Mouse (Mus musculus): Measurements from ENCODE around the gene Slc48a1. TPM values are rescaled to one million over a fixed set of nuclear protein-coding genes. Genes with fewer than 3 reads are reported as not detected.

Gene Slc48a1
- polyA plus RNA-seq, 1 experiment from 2014 or later: 41.6 TPM

DNA sequence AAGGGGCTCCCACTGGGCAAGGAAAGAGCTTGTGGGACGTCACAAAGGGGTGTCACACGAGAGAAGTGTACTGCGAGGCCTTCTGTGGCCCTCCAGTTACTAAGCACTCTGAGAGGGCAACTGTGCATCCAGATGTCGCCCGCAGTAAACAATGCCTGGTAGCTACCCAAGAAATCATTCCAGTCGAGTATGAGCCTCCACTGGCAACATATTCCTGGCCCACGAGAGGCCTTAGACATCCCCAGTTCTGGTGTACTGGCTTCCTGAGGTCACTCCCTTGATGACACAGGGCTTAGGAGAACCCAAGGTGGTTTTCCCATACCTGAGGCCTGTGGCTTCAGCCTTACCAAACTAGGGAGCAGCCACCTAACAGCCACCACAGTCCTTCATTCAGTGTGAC is 34.6 kb downstream of the Slc48a1 start:
- Histone ChIP-seq H3K27me3 (no peaks in the 10 kb centered on the region), H3K4me2 (replicated peaks) (no peak overlapping the region), H3K9ac (no peak overlapping the region), H3K4me1 (peaks cover 30% of the 10 kb centered on the region), H3K36me3 (peaks cover 30% of the 10 kb centered on the region), H3K4me3 (no peak overlapping the region), H3K9me3 (replicated peaks) (no peaks in the 10 kb centered on the region), H3K27ac (0 out of 2 replicates have a peak overlapping the region, but pooled peaks have one; percentile 26)
- WGBS: 65% methylated on average over 7 of the region's 7 CpGs
- ATAC-seq (ENCODE audit: low FRiP score): no peak

DNA sequence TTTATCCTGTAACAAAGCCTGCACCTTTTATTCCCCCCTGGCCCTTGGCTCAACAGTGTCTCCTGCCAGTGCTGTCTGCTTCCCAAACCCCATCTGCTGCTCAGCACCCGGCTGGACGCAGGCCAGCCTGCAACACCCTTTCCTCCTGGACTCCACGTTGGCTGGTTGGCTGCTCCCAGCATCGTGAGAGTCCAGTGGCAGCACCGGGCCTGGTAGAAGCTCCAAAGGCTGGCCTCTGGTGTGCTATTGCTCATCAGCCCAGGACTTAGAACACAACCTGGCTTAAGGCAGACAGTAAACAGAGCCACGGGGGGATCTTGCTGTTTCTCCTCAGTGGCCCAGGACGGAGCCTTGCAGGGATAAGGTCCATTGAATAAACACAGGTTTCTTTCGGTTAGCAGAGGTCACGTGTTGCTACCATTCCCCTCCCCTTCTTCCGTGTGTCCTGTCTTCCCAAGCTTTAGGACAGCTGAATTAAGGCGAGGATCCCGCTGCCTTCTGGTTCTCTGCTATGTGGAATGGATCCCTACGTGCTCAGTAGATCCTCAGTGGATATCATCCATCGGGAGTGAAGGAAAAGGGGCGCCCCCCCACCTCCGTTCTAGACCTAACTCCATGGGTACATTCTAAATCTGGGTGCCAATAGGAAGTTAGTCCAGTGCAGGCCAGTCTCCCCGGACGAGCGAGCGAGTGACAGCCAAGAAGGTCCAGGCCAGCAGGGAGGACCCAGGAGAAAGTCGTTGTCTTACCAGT is 35.3 kb downstream of the Slc48a1 start:
- peaks cover 22% of the 10 kb centered on the region for H3K36me3 ChIP-seq
- no peak overlapping the region for H3K4me3 ChIP-seq
- H3K9me3 ChIP-seq (replicated peaks): no peaks in the 10 kb centered on the region
- peaks cover 30% of the 10 kb centered on the region for H3K4me1 ChIP-seq
- peak overlapping the region; percentile 26; the same call in 1 of the 2 replicates for H3K27ac ChIP-seq
- WGBS: 59% methylated on average over 21 of the region's 21 CpGs
- H3K4me2 ChIP-seq (replicated peaks): no peak overlapping the region
- no peak overlapping the region for H3K9ac ChIP-seq
- no peaks in the 10 kb centered on the region for H3K27me3 ChIP-seq
- ATAC-seq (ENCODE audit: low FRiP score): no peak

DNA sequence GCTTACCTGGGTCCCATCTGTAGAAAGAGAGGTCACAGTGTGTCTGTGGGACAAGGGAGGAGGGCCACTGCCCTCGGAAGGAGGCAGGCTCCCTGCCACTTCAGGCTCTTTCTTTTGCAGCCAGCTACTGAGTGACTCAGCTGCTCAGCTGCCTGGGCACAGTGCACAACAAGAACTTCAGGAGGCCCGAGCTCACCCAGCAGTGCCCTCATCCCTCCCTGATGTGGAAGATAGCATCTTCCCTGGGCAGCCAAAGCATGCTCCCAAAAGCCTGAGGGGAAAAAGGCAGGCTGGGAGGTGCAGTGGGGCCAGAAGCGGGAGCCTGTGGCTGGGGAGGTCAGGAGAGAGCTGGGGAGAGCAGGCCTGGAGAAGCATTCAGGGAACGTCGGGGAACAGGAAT is 36.4 kb downstream of the Slc48a1 start:
- 60% methylated on average over 5 of the region's 5 CpGs for WGBS

DNA sequence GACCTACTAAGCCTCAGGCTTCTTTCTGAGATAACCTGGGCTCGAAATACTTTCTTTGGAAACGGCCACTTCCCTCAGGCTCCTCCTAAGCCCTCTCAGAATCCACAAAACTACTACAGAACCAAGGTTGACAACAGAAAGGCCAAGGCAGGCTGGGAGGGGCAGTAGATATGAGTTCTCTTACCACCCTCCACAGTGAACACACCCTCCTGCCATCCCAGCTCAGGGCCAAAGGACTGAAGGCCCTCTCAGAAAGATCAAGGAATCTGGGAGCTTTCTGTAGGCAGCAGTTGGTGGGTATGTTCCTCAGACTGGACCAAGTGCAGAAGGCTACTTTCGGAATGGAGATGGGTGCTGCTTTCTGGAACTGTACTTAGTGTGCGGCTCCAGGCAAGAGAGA is 36.9 kb downstream of the Slc48a1 start:
- Histone ChIP-seq H3K4me1 (peaks cover 36% of the 10 kb centered on the region), H3K9me3 (replicated peaks) (no peaks in the 10 kb centered on the region), H3K9ac (no peak overlapping the region), H3K27ac (no peak overlapping the region), H3K27me3 (no peaks in the 10 kb centered on the region), H3K4me2 (replicated peaks) (no peak overlapping the region), H3K4me3 (no peak overlapping the region), H3K36me3 (peaks cover 9% of the 10 kb centered on the region)
- WGBS: 96% methylated on average over 4 of the region's 4 CpGs
- ATAC-seq (ENCODE audit: low FRiP score): no peak

More for the DNA sequence above, 36.4 kb downstream of the Slc48a1 start:
- peak overlapping the region; percentile 57 for H3K27ac ChIP-seq
- H3K9me3 ChIP-seq (replicated peaks): no peaks in the 10 kb centered on the region
- H3K4me3 ChIP-seq: no peak overlapping the region
- H3K4me2 ChIP-seq (replicated peaks): no peak overlapping the region
- no peaks in the 10 kb centered on the region for H3K27me3 ChIP-seq
- H3K4me1 ChIP-seq: peaks cover 31% of the 10 kb centered on the region
- H3K36me3 ChIP-seq: peaks cover 11% of the 10 kb centered on the region
- H3K9ac ChIP-seq: no peak overlapping the region
- ATAC-seq (ENCODE audit: low FRiP score): no peak

DNA sequence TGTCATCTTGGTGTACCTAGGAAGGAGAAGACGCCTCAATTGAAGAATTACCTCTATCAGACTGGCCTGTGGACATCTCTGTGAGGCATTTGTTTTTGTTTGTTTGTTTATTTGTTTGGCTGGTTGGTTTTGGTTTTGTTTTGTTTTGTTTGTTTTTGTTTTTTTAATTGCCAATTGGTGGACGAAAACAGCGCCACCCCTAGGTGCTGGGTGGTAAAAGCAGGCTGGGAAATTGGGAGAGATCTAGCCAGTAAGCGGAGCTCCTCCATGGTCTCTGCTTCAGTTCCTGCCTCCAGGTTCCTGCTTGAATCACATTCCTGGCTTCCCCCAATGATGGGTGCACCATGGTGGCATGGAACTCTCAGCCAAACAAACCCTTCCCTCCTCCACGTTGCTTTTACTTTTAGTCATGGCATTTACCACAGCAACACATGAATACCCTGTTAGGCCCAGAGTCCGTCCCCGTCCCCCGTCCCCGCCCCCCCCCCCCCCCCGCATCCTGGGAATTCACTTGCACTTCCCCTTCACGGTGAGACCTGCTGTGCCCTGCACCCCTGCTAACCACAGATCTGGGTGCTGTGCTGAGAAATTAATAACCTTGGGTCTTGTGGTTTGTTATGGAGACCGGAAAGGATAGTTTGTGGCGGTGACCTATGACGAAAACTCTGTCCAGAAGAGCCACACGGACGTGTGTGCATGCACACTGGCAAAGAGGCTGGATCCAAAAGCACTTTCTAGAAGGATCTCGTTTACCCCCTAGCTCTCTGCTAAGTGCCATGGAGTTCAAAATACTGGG is 38.1 kb downstream of the Slc48a1 start:
- no peak overlapping the region for H3K4me3 ChIP-seq
- no peak overlapping the region for H3K4me2 ChIP-seq (replicated peaks)
- peaks cover 42% of the 10 kb centered on the region for H3K4me1 ChIP-seq
- WGBS: 96% methylated on average over 17 of the region's 17 CpGs
- H3K36me3 ChIP-seq: peaks cover 5% of the 10 kb centered on the region; the same call in 1 of the 2 replicates
- ATAC-seq (ENCODE audit: low FRiP score): no peak
- H3K9me3 ChIP-seq (replicated peaks): no peaks in the 10 kb centered on the region
- no peak overlapping the region for H3K9ac ChIP-seq
- no peaks in the 10 kb centered on the region for H3K27me3 ChIP-seq
- H3K27ac ChIP-seq: no peak overlapping the region

DNA sequence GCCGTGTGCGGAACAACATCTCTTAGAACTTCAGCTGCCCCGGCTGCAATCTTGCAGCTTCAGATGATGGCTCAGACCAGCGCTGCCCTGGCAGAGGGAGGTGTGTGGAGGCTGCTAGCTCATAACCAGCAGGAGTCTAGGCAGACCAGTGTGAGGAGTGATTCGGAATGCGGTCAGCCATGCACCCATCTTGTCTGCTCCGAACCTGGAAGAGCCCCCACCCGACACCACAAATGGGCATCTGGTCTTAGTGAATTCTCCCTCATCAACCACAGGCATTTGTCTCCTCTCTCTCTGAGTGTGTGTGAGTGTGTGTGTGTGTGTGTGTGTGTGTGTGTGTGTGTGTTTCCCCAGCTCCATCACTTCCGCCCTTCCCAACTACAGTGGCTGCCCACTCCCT is 41.6 kb downstream of the Slc48a1 start:
- Histone ChIP-seq H3K9me3 (replicated peaks) (no peaks in the 10 kb centered on the region), H3K27me3 (no peaks in the 10 kb centered on the region), H3K36me3 (peaks cover 5% of the 10 kb centered on the region; the same call in 1 of the 2 replicates), H3K4me2 (replicated peaks) (no peak overlapping the region), H3K27ac (peak overlapping the region; percentile 30; the same call in 1 of the 2 replicates), H3K9ac (no peak overlapping the region), H3K4me3 (no peak overlapping the region), H3K4me1 (peaks cover 45% of the 10 kb centered on the region)
- ATAC-seq (ENCODE audit: low FRiP score): no peak
- 79% methylated on average over 8 of the region's 9 CpGs for WGBS

DNA sequence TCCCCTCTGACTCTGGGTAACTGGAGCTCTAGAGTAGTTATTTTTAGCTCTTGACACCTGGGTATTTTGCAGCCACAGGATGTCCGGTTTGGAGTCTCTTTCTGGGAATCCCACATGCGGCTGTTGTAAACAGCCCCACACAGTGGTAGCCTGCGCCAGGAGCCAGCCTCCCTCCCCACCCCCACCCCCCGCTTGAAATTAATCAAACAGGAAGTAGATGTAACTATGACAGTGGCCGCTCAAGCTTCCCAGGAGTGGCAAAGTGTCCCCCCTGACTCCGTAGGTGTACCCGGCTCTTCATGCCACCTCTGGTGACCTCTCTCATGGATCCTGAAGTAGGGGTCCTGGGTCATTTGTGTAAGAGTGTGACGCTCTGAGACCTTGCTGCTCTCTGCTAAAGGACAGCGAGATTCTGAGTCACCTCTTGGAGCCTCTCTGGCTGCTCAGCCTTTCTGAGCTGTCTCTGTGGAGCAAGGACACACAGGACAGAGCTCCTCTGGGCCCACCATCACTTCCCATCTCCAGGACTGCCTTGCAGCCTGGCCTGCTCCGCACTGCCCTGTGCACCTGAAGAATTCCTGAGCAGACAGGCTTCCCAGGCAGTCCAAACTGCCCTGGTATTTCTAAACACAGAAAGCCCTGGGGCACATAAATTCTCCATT is 43.1 kb downstream of the Slc48a1 start:
- H3K27ac ChIP-seq: no peak overlapping the region
- no peak overlapping the region for H3K4me3 ChIP-seq
- H3K4me2 ChIP-seq (replicated peaks): no peak overlapping the region
- H3K36me3 ChIP-seq: peaks cover 5% of the 10 kb centered on the region; the same call in 1 of the 2 replicates
- H3K4me1 ChIP-seq: peaks cover 60% of the 10 kb centered on the region
- WGBS: 50% methylated on average over 10 of the region's 10 CpGs
- H3K9me3 ChIP-seq (replicated peaks): no peaks in the 10 kb centered on the region
- ATAC-seq (ENCODE audit: low FRiP score): no peak
- peak overlapping the region; percentile 6; the same call in 1 of the 2 replicates for H3K9ac ChIP-seq
- H3K27me3 ChIP-seq: peaks cover 6% of the 10 kb centered on the region; the same call in 1 of the 2 replicates

DNA sequence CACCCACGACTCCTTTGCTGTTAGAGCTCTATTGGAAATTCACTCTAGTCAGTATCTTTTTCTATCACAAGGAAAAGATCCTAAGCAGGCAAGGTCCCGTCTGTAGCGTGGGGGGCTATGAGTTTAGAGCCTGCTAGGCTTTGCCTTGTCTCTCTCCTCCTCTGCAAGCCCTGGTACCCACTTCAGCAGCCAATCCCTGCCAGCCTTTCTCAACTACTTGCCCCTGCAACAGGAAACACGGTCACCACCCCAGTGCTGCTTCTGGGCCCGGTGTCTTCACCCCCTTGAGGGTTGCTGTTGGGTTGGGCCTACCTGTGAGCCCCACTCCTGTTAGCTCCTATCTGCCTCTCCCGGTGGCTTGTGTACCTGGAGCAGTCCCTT is 43.7 kb downstream of the Slc48a1 start:
- H3K9me3 ChIP-seq (replicated peaks): no peaks in the 10 kb centered on the region
- 0 out of 2 replicates have a peak overlapping the region, but pooled peaks have one; percentile 23 for H3K9ac ChIP-seq
- H3K4me1 ChIP-seq: peaks cover 66% of the 10 kb centered on the region
- H3K27me3 ChIP-seq: peaks cover 8% of the 10 kb centered on the region; the same call in 1 of the 2 replicates
- no peak overlapping the region for H3K4me3 ChIP-seq
- peaks cover 5% of the 10 kb centered on the region; the same call in 1 of the 2 replicates for H3K36me3 ChIP-seq
- H3K27ac ChIP-seq: 0 out of 2 replicates have a peak overlapping the region, but pooled peaks have one; percentile 18
- H3K4me2 ChIP-seq (replicated peaks): no peak overlapping the region
- ATAC-seq (ENCODE audit: low FRiP score): no peak
- 79% methylated on average over 6 of the region's 6 CpGs for WGBS

DNA sequence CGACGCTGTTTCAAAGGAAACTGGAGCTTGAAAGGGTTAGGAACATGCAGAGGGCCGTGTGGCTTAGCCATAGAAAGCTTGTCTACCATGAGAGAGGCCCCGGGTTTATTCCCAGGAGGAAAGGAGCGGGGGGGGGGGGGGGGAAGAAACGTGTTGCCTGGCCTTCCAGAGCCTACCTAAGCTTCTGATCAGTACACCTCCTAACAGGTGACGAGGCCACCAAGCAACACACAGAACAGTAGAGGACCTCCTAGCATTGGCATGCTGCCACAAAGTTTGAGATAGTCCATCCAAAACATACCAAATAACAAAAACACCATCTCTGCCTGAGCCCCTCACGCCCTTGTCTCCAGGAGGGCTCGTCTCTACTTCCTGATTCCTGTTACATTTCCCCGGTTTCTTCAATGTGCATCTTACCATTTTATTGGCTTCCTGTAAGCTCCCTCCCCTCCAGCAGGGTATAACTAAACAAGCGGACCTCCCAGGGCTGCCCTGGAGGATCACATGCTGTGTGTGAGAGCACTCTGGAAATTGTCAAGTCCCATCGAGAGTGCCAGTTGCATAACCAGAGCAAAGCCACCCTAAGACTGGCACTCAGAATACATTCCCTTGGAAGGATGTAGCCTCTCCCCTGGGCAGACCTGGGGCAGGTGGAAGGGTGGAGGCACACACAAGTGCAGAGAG is 44.4 kb downstream of the Slc48a1 start:
- Histone ChIP-seq H3K27ac (no peak overlapping the region), H3K36me3 (peaks cover 5% of the 10 kb centered on the region; the same call in 1 of the 2 replicates), H3K27me3 (peaks cover 8% of the 10 kb centered on the region; the same call in 1 of the 2 replicates), H3K9me3 (replicated peaks) (no peaks in the 10 kb centered on the region), H3K4me2 (replicated peaks) (no peak overlapping the region), H3K4me1 (peaks cover 72% of the 10 kb centered on the region), H3K9ac (no peak overlapping the region), H3K4me3 (no peak overlapping the region)
- 56% methylated on average over 12 of the region's 12 CpGs for WGBS
- no peak for ATAC-seq (ENCODE audit: low FRiP score)

DNA sequence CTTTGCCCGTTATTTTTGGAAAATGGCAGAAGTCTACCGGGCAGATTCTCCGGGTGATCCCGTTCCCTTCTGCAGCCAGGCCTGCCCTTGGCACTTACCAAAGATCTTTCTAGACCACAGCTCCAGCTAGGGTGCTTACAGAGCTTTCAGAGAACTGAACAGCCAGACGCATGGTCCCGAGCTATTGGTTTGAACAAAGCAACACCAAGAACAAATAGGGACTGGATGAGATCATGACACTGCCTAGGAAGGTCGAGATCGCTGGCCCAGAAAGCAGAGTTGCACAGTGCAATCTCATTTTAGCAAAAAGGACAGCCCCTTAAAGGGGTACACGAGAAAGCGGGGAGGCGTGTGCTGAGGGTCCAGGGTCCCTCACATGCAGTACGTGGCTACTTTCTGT is 45.2 kb downstream of the Slc48a1 start:
- WGBS: 69% methylated on average over 12 of the region's 12 CpGs
- Histone ChIP-seq H3K4me3 (no peak overlapping the region), H3K4me1 (peaks cover 78% of the 10 kb centered on the region), H3K27ac (peak overlapping the region; percentile 64), H3K9ac (no peak overlapping the region), H3K36me3 (peaks cover 5% of the 10 kb centered on the region; the same call in 1 of the 2 replicates), H3K27me3 (peaks cover 8% of the 10 kb centered on the region; the same call in 1 of the 2 replicates), H3K4me2 (replicated peaks) (no peak overlapping the region), H3K9me3 (replicated peaks) (no peaks in the 10 kb centered on the region)
- ATAC-seq (ENCODE audit: low FRiP score): no peak

DNA sequence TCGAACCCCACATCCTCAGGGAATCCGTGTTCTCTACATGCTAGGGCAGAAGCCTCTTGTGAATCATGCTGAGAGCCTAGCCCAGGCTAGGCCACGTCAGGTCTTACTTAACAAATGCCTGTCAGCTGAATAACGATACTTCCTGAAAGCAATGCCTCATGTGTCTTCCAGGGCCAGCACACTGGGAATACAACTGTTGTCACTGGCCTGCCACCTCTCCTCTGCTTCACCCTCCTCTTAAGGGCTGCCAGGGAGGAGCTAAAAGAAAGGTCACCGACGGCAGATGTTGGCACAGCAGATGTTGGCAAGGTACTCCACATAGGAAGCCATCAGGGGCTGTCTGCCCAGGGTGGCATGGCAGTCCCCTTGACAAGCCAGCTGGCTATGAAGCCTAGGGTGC is 45.7 kb downstream of the Slc48a1 start:
- Histone ChIP-seq H3K27me3 (peaks cover 8% of the 10 kb centered on the region; the same call in 1 of the 2 replicates), H3K27ac (no peak overlapping the region), H3K4me2 (replicated peaks) (no peak overlapping the region), H3K9me3 (replicated peaks) (no peaks in the 10 kb centered on the region), H3K4me1 (peaks cover 83% of the 10 kb centered on the region), H3K4me3 (no peak overlapping the region), H3K36me3 (peaks cover 5% of the 10 kb centered on the region; the same call in 1 of the 2 replicates), H3K9ac (no peak overlapping the region)
- ATAC-seq (ENCODE audit: low FRiP score): no peak
- 77% methylated on average over 6 of the region's 6 CpGs for WGBS

All from hindbrain, embryonic 12.5 days (tissue).